Mouse (Mus musculus) induced T-regulatory cell, adult 2 months (primary cell): ENCODE measurements around the gene Dgkz.

ENCODE experiments used
- DNase-seq: peaks from one replicate; pipeline ENCODE4 v3.0.0-alpha.2; 2012; ENCODE audit warnings: low read depth

Dgkz gene

DNA sequence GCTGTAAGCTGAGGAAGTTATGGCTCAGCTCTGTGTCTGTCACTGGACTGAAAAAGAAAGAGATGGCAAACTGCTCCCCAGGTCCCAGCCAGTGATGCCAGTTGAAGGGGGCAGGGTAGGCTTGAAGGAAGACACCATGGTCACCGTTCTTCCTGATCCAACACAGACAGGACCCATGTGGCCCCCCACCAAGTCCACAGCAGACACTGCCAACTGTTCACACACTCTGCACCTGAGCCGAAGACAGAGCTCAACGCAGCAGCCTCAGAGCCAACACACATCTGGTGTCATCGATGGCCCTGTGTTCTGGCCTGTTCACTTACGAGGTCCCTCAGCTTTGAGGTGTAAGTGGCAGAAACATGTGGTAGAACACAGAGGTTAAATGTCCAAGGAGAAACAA lies 15.2 kb downstream of the Dgkz start:
- no peak for DNase-seq

DNA sequence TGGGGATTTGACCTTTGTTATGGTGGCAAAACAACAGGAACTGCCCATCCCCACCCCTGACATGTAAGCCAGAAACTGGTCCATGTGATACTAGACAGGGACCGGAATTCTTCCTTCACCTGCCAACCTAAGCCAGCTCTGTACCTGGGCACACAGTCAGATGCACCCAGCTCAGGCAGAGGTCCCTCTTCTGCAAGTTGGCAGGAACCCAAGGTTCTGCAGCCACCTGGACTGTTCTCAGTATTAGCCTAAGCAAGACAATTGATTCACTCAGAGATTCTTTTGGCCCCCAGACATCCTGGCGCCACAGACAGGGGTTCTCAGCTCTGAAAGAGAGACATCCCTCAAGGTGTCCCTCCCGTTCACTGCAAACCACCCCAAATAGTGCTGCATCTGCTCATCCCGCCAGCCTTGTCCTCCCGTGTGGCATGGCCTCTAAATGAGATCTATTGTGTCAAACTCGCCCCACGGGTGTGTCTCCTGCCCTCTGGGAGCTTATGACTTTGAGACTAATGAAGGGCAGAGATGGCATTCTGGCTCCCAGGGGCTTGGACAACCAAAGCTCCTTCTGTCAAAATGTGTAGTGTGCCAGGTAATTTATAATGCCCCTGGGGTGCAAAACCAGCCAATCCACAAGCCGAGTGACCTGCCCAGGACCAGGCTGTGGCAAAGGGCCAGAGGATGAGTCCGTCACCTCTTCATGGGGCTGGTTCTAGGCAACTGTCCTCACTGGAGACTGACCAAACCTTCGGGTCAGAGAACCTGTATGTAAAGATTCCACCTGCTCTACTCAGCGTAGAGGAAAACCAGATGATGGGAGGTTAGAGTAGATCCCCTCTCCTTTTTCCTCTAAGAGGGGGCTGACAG lies 15.9 kb downstream of the Dgkz start:
- DNase-seq: no peak

DNA sequence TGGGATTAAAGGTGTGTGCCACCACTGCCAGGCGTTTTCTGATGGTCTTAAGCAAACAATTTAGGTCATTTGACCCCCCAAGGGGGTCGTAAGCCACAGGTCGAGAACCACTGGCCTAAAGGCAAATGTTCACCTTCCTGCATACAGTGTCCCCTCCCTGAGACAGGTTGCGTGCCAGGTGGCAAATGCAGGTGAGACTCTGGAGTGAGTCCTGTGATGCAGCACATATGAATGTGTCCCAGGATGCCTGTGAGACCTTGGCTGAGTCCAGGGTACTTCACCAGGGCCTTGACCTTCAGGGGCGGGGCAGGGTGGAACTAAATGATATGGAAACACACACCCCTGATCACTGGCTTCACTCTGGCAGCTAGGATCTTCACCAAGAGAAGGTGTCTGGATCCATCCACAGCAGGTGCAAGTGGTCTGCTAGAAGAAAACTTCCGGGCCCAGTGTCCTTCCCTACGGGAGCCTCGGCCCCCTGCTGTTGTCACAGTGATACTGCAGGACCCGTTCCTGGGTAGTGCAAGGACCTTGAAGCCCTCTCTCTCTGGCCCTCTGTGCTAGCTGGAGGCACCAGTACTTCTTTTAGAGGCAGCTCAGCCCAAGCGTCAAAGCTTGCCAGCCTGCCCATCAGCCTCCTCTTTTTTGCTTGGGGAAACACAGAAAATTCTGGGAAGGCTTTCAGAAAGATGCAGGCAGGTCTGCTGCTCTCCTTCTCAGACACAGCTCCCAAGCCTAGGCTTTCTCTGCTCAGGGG lies 16.8 kb downstream of the Dgkz start:
- peak; percentile 80 for DNase-seq

DNA sequence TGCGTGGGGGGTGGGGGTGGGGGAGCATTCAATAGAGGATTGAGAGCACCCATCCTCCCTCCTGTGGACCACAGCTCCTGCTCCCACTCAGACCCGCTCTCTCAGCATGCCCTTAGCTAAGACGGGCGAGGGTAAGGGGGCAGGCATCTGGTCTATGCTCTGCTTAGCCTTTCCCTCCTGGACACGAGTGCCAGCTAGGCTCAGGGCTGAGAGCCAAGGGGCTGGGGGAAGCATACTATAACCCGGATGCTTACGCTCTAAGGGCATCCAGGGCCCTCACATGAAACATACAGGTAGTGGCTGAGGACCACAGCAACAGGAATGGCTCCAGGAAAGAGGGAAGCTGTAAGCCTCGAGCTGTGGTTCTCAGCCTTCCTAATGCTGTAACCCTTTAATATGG lies 17.6 kb downstream of the Dgkz start:
- DNase-seq: no peak

DNA sequence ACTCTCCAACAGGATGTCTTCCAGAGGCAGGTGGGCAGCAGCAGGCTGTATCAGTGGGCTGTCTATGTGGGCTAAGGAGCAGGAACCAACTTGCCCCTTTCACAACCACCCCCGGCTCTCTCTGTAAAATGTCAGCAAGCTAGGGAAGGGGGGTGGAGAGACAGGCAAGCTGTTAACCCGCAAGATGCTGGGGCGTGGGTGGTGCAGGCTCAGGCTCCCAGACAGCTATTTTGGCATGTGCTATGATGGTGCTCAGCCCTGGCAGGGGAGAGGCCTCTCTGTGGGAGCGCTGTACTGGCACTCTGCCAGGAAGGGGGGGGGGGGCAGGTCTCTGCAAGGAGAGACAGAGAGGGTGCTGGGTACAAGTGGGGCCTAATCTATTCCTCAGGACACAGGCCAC lies 18.6 kb downstream of the Dgkz start:
- DNase-seq: peak; percentile 85

DNA sequence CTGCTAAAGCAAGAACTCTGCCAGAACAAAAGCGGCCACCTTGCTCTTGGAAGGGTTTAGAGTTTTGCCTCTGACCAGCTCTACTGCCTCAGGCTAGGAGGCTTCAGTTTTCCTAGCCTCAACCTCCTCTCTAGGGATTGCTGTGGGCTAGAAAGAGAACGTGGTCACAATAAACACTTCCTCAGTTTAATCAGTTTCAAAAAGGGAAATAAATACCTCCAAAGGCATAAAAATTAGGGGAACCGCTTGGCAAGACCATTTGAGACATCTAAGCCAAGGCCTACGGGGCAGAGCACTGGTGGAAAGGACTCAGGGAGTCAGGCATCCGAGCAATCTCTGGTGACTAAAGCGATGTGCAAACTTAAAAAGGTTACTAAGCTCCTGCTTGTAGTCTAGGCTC lies 19.8 kb downstream of the Dgkz start:
- no peak for DNase-seq

DNA sequence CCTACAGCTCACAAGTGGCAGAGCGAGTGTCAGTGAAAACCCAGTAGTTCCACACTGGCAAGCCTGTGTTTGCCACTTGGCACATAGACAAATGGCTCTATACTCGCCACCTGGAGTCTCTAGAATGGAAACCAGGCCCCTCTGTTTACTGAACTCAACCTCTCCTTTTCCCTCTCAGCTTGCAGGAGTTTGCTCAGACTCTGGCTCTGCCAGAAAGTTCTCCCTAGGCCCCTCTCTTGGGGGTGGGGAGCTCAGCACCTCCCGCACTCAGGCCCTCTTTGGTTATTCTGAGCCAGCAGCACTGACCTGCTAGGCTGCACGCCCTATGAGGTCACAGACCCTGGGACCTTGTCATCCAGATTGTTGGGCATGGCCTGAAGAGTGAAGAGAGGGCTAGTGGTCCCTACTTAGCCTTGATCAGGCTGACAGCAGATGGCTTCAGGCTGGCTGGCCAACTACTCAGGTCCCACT lies 20.5 kb downstream of the Dgkz start:
- no peak for DNase-seq

DNA sequence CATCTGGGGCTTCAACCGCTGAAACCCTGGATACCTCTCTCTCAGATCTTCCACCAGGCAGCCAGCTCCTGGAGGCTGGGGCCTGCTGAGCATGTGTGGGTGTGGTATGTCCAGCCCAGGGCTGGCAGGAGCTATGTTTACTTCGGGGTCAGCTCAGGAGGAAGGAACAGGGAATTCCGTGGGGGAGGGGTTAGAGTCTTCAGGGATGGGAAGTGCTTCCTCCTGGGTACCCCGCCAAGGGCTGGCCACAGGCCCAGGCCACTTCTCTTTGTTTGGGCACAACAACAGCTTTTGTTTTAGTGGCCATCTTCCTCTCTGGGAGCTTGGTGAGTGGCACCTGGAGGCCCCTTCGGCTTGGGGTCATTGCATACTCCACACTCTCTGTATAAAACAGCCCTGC lies 21.8 kb downstream of the Dgkz start:
- DNase-seq: no peak

DNA sequence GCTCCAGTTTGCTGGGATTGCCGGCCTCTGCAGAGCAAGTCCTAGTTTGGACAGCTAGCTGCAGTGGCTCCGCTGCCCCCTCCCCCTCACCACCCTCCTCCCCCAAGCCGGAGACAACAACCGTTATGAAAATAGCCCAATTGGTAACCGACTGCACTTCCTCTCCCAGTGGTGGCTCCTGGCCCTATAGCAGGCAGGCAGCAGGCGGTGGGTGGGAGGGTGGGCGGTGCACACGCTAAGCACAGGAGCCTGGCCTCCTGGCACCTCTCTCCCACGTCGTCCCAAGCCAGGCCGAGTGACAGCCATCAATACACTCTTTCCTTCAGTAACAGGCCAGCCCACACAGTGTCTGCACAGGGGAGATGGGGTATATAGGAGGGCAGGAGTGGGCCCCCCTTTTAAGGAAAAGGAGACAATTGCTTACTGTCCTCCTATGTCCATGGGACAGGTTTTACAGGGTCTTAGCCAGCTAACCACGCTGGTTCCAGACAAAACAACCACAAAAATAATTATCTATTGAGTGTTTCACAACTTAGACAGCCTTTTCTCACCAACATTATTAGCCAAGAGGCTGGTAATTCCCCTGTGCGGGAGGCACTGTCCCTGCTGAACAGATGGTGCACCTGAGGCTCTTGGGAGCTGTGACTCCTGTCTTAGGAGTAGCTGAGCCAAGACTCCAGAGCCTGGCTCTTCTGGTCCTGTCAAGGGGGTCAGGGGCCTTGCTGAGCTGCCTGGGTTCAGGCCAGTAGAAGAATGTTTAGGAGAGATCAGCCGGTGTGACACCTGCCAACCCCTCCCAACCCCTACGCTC lies 25.2 kb downstream of the Dgkz start:
- peak; percentile 83 for DNase-seq

DNA sequence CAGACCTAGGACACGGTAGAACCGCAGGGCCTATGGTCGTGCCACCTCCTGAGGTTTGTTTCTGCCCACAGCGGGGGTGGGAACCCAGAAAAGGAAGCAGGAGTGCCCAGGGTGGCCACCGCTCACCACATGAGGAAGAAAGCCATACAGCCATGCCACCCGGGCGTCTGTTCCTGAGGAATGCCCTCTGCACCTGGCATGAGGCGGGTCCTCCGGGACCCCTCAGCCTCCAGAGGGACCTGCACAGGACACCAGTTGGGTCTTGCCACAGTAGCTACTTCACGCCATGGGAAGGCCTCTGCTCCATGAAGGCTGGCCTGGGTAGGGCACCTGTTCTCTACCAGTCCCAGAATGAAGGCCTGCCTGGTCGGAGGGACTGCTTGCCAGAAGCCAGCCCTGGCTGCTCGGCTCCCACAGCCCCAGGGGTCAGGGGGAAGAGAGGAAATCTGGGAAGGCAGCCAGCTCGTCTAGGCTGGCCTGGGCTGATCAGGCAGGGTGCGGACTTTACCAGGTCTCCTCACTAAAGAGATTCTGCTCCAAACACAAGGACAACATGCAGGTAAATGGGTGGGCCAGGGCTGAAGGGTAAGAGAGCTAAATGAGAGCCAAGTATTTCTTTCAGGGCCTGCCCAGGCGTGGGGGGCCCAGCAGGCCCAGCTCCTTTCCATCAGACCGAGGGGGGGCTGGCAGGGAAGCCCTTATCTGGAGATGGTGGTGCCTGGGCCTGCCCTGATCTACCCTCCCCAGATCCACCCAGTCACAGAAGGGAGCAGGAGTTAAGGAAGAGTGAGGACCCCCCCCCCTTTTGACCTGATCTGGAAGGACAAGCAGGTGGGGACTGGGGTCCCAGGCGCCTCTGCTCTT lies 26.0 kb downstream of the Dgkz start:
- DNase-seq: no peak

DNA sequence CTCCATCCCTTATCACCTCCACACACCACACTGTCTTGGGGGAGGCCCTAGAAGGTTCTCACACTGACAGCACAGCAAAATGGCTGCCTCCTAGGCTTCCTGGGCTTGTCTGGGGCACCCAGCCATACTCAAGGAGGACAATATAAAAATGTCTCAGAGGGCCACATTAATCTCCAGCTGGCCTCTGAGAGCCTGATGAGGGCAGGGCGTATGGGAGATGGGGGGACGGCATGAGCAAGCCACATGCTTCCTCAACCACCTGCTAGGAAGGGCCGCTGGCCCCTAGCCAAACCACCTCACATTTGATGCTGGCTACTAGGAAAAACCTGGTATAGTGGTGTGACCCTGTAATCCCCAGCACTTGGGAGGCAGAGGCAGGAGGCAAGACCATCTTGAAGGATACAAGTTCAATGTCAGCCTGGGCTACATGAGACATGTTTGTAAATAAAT lies 26.8 kb downstream of the Dgkz start:
- no peak for DNase-seq

DNA sequence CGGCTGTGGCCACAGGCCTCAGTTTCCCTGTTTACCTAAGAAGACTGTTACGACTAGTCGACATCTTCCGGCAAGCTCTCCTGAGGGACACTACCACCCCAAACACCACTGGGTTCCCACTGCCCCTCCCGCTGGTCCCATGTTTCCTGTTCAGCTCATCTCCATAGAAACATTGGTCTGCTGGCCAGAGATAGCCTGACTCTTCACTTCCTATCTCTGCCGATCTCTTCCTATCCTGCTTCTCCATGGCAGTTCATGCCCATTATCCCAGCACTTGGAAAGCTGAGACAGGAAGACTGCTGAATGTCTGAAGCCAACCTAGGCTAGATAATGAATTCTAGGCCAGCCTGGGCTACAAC lies 27.5 kb downstream of the Dgkz start:
- no peak for DNase-seq

DNA sequence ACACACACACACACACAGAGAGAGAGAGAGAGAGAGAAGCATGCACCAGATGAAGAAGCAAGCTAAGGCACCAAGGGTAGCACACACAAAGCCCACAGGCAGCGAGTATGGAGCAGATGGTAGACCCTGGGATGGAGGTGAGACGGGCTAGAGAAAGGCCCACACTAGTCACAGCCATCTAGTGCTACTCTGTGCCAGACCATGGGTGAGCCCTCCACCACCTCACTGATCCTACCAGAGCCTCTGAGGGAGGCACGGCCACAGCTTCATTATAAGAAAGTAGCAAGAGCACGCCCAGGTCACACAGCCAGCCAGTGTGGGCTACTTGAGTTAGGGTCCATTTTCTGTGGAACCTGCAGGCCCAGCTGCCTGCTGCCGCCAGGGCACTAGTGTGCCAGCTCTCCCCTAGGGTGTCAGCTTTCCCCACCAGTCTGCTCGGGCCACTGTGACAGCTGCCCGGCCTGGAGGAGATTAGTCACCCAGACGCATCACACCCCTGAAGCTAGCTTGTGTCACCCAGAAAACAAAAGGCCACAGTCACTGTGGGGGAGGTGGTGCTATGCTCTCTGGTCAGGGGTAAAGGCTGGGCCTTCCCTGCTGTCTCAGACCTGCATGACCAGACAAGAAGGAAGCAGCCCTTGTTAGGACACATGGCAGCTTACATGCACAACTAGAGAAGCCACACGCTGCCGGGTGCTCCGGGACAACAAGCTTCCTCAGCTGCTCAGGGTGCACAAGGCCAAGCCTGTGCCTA lies 28.1 kb downstream of the Dgkz start:
- peak; percentile 43 for DNase-seq

DNA sequence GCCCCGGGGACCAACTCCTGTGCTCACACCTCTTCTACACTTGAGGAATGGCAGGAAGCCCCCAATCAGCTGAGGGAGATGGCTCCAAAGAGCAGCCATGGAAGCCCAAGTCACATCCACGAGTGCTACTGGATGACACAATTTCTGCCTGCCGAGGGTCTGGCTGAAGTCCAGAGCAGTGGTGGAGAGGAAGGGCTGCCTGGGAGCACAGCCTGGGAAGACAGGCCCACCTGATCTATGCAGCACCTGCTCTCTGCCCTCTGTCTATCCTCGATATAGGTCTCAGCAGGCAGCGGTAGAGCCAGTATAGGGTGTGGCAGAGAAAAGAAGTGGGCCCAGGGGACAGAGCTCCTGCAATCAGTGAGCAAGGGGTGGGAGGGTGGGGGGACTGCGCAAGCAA lies 28.8 kb downstream of the Dgkz start:
- no peak for DNase-seq

DNA sequence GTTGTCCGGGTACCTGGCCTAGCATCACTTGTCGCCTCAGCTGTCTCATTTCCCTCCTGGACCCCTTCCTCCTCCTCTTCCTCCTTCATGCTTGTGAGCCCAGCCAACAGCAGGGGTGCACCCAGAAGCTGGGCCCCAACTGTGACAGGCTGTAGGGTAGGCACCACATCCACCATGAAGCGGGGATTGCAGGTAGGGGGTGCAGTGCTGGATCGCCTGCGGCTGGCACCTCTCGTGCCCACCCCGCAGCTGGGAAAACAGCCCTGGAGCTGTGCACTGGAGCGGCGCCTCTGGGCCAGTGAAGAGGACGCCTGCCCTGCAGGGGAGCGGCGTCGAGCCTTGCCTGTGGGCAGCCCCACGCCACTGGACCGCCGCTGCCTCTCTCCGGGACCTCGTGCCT lies 30.2 kb downstream of the Dgkz start, which contains the start of gene Gm9821:
Gm9821 (plus strand) TSS at position 221 of the 400 bp plus-strand sequence.
- no peak for DNase-seq

DNA sequence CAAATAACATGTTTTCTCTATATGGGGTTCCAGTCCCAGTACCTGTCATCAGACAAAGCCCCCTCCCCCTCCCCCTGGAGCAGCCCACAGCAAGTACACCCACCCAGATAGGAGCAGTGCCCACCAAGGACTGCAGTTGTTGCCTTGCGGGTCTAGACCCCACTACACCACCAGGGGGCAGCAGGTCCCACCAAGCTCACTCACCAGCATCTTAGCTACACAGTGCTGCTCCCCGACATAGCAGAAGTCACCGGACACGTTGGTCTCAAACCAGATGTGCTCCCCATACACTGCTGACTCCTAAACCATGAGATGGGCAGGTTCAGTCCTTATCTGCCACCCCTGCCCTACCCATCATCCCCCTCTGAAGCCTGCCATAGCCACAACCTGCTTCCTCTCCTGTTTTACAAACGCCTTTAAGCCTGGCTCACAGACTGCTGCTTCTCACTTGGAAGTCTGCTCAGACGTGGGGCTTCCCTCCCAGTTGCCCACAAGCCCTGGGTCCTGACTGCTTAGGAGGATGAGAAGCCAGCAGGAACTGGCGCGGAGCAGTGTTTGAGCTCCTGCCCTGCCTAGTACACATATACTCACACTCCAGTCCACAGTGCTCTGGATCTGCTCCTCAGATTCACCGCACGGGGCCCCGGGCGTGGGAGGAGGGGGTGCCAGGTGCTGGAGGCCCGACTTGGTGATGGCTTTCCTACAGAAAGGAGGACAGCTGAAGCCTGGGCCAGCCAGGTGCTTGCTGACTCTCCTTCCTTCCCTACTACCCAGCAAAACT lies 31.3 kb downstream of the Dgkz start:
- DNase-seq: peak; percentile 87

DNA sequence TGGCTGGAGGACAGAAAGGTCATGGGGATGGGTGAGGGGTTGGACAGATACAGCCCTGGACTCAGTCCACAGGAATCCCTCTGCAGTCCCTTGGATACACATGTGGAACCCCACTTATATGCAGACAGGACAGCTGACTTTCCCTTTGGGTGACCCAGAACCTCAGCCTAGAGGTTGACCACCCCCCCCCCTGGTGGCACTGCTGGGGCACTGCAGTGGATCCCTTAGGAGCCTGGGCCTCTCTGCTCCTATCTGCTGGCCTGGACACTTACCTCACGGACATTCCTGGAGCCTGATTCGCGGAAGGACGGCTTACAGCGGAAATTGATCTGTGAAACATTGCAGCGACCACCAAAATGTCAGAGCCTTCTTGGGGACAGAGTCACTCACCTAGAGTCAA lies 33.3 kb downstream of the Dgkz start:
- DNase-seq: peak; percentile 47

DNA sequence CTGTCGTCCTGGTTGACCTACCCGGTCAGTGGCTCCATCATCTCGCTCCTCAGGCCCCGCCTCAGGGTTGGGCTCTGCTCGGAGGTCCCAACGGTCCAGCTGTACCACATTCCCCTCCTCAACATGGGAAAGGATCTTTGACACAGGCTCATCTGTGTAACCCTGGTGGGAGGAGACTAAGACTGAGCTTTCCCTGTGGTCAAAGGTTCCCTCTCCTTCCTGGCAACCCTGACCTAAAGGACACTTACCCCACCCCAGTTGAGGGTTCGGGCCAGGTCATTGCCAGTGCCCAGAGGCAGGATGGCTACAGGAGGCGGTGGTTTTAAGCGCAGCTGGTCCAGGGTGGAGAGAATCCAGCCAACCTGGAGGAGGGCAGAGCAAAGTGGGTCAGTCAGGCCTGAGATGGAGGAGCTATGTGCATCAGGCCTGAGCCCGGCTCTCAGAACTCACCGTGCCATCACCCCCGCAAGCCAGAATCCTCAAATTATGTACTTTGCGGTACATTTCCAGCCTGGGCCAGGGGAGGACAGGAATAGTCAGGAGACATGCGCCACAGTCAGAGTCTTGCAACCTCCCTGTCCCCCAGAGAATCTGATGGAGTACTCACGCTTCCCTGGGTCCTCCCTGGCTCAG lies 36.2 kb downstream of the Dgkz start:
- no peak for DNase-seq

DNA sequence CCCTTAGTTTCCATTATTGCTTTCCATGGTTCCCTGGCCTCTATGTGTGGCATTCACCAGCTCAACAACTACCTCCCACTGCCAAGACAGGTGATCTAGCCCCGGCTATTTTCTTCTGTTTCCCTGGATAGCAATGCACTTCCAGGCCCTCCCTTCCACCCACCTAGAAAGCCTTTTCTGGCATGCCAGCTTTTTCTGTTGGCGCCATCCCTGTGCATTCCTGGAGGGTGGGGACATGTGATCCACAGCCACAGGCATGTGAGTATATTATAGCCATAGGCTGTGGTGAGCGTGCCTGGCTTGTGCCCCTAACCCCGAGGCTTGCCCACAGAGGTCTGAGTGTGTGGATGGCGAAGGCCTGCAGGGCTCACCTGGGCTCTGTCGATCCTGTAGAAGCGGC lies 39.5 kb downstream of the Dgkz start:
- no peak for DNase-seq
